Mouse (Mus musculus) macrophage (primary cell): ENCODE data around the gene Cdh3. TPM values are rescaled to one million over a fixed set of nuclear protein-coding genes. Genes with fewer than 3 reads are reported as not detected.
A peak's percentile ranks its signal among the peaks of the same experiment; 100 is the strongest.

Source experiments
- H3K27ac ChIP-seq: fragments of 350-480 bp; formaldehyde crosslinking; 2 replicates; pipeline ENCODE4 v1.9.0; 2021
- H3K36me3 ChIP-seq: fragments of 350-480 bp; formaldehyde crosslinking; 2 replicates; pipeline ENCODE4 v1.9.0; 2021; ENCODE audit errors: inconsistent target
- H3K4me3 ChIP-seq: fragments of 350-480 bp; formaldehyde crosslinking; 2 replicates; pipeline ENCODE4 v1.9.0; 2021; ENCODE audit errors: inconsistent target
- H3K79me2 ChIP-seq: fragments of 350-480 bp; formaldehyde crosslinking; 2 replicates; pipeline ENCODE4 v1.9.0; 2021; ENCODE audit errors: inconsistent target
- WGBS: methylation state at CpG from one replicate; pipeline ENCODE4 v1.1.7; 2026; ENCODE audit warnings: inconsistent platforms; ENCODE audit not compliant: missing documents; 5-methylcytosine and 5-hydroxymethylcytosine counted together
- polyA plus RNA-seq: library from polyadenylated mRNA; stranded (reverse); fragments of 250-400 nt; gene quantifications from 3 replicates; pipeline ENCODE4 v1.2.4, GENCODE M21; 2018; ENCODE audit warnings: inconsistent platforms
- total RNA-seq, 78 experiments: library from RNA; depleted of rRNA; stranded (reverse); fragments of 250-400 nt; gene quantifications; 1 replicate in 9 of 78; 2 replicates in 24 of 78; 3 replicates in 43 of 78; 4 replicates in 2 of 78; pipeline ENCODE4 v1.2.4; 2018; ENCODE audit warnings: inconsistent platforms in 56 of 78

Gene Cdh3
- 1 to 10 TPM in 1 of 26 experiments, under 1 TPM in 1, not detected in 24; 0.19 to 5.7 TPM for total RNA-seq (2018; cell fraction: chromatin; rRNA removed)
- total RNA-seq (2018; cell fraction: cytosol; rRNA removed) = not detected
- total RNA-seq (2018; cell fraction: nucleus; rRNA removed) = 1 to 10 TPM in 1 of 26 experiments, not detected in 25; 1.2 TPM
- not detected in 3 replicates for polyA plus RNA-seq

- H3K4me3 ChIP-seq = no peak within 1 kb of the TSS
- under 1% methylated on average over 34 of the region's 34 CpGs for WGBS
These were observed at the start of gene Cdh3 for GRCm38 (mm10) chr8:106510365-106510975. Gene Cdh3, plus strand, starts transcription at chr8:106510891.

GRCm38 (mm10) chr8:106462131-106462530 lies 48.6 kb upstream of the Cdh3 start:
- Histone ChIP-seq H3K36me3 (no peaks in the 10 kb centered on the region), H3K4me3 (no peak overlapping the region), H3K79me2 (no peaks in the 10 kb centered on the region), H3K27ac (no peak overlapping the region)
- WGBS = 78% methylated on average over 5 of the region's 5 CpGs

More at GRCm38 (mm10) chr8:106510365-106510975, at the start of gene Cdh3:
- no peaks in the 10 kb centered on the region for H3K79me2 ChIP-seq
- H3K36me3 ChIP-seq = no peaks in the 10 kb centered on the region
- no peak within 1 kb of the TSS for H3K27ac ChIP-seq

- WGBS = 88% methylated on average over 6 of the region's 6 CpGs
- Histone ChIP-seq H3K4me3 (no peak overlapping the region), H3K27ac (no peak overlapping the region), H3K79me2 (no peaks in the 10 kb centered on the region), H3K36me3 (no peaks in the 10 kb centered on the region)
These were observed 46.9 kb upstream of the Cdh3 start for GRCm38 (mm10) chr8:106463795-106464194.

GRCm38 (mm10) chr8:106469485-106469884 lies 41.2 kb upstream of the Cdh3 start:
- no peak overlapping the region for H3K27ac ChIP-seq
- no peaks in the 10 kb centered on the region for H3K36me3 ChIP-seq
- no peaks in the 10 kb centered on the region for H3K79me2 ChIP-seq
- 80% methylated on average over 7 of the region's 7 CpGs for WGBS
- H3K4me3 ChIP-seq = no peak overlapping the region

GRCm38 (mm10) chr8:106474001-106474400 lies 36.7 kb upstream of the Cdh3 start:
- no peaks in the 10 kb centered on the region for H3K79me2 ChIP-seq
- H3K4me3 ChIP-seq = no peak overlapping the region
- no peaks in the 10 kb centered on the region for H3K36me3 ChIP-seq
- no peak overlapping the region for H3K27ac ChIP-seq
- WGBS = 97% methylated on average over 5 of the region's 5 CpGs

- WGBS = 19% methylated on average over 8 of the region's 8 CpGs
- Histone ChIP-seq H3K36me3 (no peaks in the 10 kb centered on the region), H3K27ac (peak within 1 kb of the TSS; percentile 27), H3K4me3 (no peak within 1 kb of the TSS), H3K79me2 (no peaks in the 10 kb centered on the region)
These were observed 10.5 kb upstream of the Cdh3 start, which contains the start of gene 6030452D12Rik for GRCm38 (mm10) chr8:106500018-106500685. Gene 6030452D12Rik, plus strand, starts transcription at chr8:106500522.

GRCm38 (mm10) chr8:106504241-106504640 lies 6.5 kb upstream of the Cdh3 start:
- Histone ChIP-seq H3K36me3 (no peaks in the 10 kb centered on the region), H3K4me3 (no peak overlapping the region), H3K27ac (no peak overlapping the region), H3K79me2 (no peaks in the 10 kb centered on the region)
- WGBS = 93% methylated on average over 7 of the region's 7 CpGs

- 62% methylated on average over 7 of the region's 10 CpGs for WGBS
- no peaks in the 10 kb centered on the region for H3K36me3 ChIP-seq
- H3K4me3 ChIP-seq = no peak overlapping the region
- H3K79me2 ChIP-seq = no peaks in the 10 kb centered on the region
- no peak overlapping the region for H3K27ac ChIP-seq
These were observed 5.2 kb upstream of the Cdh3 start for GRCm38 (mm10) chr8:106505328-106505965.

- WGBS = 83% methylated on average over 1 of the region's 1 CpGs
- no peaks in the 10 kb centered on the region for H3K36me3 ChIP-seq
- no peak overlapping the region for H3K27ac ChIP-seq
- H3K79me2 ChIP-seq = no peaks in the 10 kb centered on the region
- no peak overlapping the region for H3K4me3 ChIP-seq
These were observed 4.6 kb upstream of the Cdh3 start for GRCm38 (mm10) chr8:106506106-106506505.

GRCm38 (mm10) chr8:106507761-106508331 lies 2.8 kb upstream of the Cdh3 start:
- Histone ChIP-seq H3K4me3 (no peak overlapping the region), H3K27ac (no peak overlapping the region), H3K79me2 (no peaks in the 10 kb centered on the region), H3K36me3 (no peaks in the 10 kb centered on the region)
- 7% methylated on average over 24 of the region's 30 CpGs for WGBS

GRCm38 (mm10) chr8:106508456-106508855 lies 2.2 kb upstream of the Cdh3 start:
- H3K36me3 ChIP-seq = no peaks in the 10 kb centered on the region
- 47% methylated on average over 3 of the region's 3 CpGs for WGBS
- no peak overlapping the region for H3K27ac ChIP-seq
- no peak overlapping the region for H3K4me3 ChIP-seq
- H3K79me2 ChIP-seq = no peaks in the 10 kb centered on the region

GRCm38 (mm10) chr8:106509079-106509780 lies 1.5 kb upstream of the Cdh3 start:
- WGBS = 71% methylated on average over 7 of the region's 8 CpGs
- H3K36me3 ChIP-seq = no peaks in the 10 kb centered on the region
- H3K27ac ChIP-seq = no peak overlapping the region
- no peaks in the 10 kb centered on the region for H3K79me2 ChIP-seq
- H3K4me3 ChIP-seq = no peak overlapping the region

GRCm38 (mm10) chr8:106511065-106511501 lies 392 bp downstream of the Cdh3 start:
- Histone ChIP-seq H3K27ac (no peak overlapping the region), H3K4me3 (no peak overlapping the region), H3K79me2 (no peaks in the 10 kb centered on the region), H3K36me3 (no peaks in the 10 kb centered on the region)
- WGBS = 5% methylated on average over 21 of the region's 22 CpGs

GRCm38 (mm10) chr8:106511531-106512041 lies 895 bp downstream of the Cdh3 start:
- 7% methylated on average over 30 of the region's 30 CpGs for WGBS
- H3K36me3 ChIP-seq = no peaks in the 10 kb centered on the region
- no peak overlapping the region for H3K27ac ChIP-seq
- H3K4me3 ChIP-seq = no peak overlapping the region
- no peaks in the 10 kb centered on the region for H3K79me2 ChIP-seq
